ENCODE assay signal across 18 mouse cellular contexts in the genomic region with DNA sequence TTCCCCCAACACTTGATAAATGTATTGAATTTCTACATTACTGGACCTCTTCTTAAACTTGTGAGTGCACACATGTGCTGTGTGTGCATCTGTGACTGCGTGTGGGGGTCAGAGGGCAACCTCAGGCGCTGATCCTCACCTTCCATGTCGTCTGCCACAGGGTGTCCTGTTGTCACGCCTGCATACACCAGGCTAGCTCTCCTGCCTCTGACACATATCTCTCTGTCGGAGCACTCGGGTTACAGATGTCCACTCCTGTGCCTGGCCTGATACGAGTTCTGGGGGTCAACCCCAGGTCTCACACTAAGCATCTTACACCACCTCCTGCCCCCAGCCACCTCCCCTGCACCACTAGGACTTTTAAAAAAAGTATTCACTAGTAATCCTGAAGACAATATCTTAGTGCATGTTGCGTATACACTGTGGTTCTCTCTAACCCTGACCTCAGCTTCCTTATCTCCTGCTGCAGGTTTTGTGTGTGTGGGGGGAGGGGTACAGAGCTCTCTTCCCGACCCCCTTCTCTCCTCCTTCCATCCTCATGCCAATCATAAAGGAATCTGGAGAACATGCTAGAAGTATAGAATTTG. TPM values are rescaled to one million over a fixed set of nuclear protein-coding genes. Genes with fewer than 3 reads are reported as not detected.
"Had no signal": no experiment of that assay in that cellular context is flagged by ENCODE, and none has a peak within 500 bp of the region (broad histone marks: within the 10 kb centered on the region; RNA-seq: fewer than 3 reads in every experiment).

No protein-coding gene starts in this region.

- H3K27me3 ChIP-seq: intestine, embryonic 15.5 days; kidney, embryonic 15.5 days; limb, embryonic 12.5 days; neural tube, embryonic 13.5 days had no signal

- H3K36me3 ChIP-seq: intestine, embryonic 15.5 days; kidney, embryonic 15.5 days; limb, embryonic 12.5 days; neural tube, embryonic 13.5 days had no signal

- ATAC-seq: intestine, embryonic 15.5 days; midbrain, embryonic 16.5 days had no signal

- DNase-seq: kidney, adult 18-20 months; kidney, postnatal 14 days; layer of hippocampus, adult 9-11 months; layer of hippocampus, postnatal 36 days; lung, embryonic 14.5 days; lung, postnatal 10 days; retina, postnatal 1 day; right cerebral cortex, postnatal 4 days; spleen, adult 18-20 months; thymus, adult 18-20 months; thymus, postnatal 14 days had no signal

- H3K27ac ChIP-seq: intestine, embryonic 15.5 days; kidney, embryonic 15.5 days; limb, embryonic 12.5 days; macrophage; neural tube, embryonic 13.5 days had no signal

- H3K4me3 ChIP-seq: intestine, embryonic 15.5 days; kidney, embryonic 15.5 days; limb, embryonic 12.5 days; neural tube, embryonic 13.5 days had no signal

- H3K4me1 ChIP-seq: intestine, embryonic 15.5 days; kidney, embryonic 15.5 days; limb, embryonic 12.5 days; neural tube, embryonic 13.5 days had no signal

RNA-seq across cellular contexts. Expression of a gene that starts 41.9 kb away (rescaled TPM):
- total RNA-seq: liver, adult 2 months had no signal
- polyA plus RNA-seq: liver, adult 2 months; macrophage had no signal

RNA-seq across cellular contexts. Expression of a gene that starts 52.8 kb away (rescaled TPM):
- total RNA-seq: liver, adult 2 months had no signal
